Comparison of ENCODE assay signal across 35 mouse cellular contexts in the genomic region with DNA sequence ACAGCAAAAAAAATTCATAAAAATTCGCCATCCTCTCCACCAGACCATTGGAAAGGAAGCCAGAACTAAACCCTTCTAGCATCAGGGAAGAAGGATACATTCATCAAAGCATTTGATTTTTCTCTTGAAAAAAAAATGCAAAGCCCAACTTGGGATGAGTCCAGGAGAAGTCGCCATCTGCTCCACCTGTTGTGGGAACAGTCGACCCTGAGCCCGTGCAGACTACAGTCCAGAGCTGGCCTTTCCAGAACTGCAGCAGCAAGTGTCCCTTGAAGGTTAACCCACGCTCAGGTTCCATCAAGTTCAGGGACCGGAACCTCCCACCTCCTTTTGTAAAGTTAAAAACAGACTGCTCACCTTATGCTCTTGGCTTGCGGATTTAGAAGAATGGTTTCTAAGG.
"Had no signal": no experiment of that assay in that cellular context is flagged by ENCODE, and none has a peak within 500 bp of the region (broad histone marks: within the 10 kb centered on the region; RNA-seq: fewer than 3 reads in every experiment).

No protein-coding gene starts in this region.

- DNase-seq: heart, postnatal 10 days; heart, postnatal 14 days; heart, postnatal 36 days; heart, postnatal 4 days; kidney, adult 11 months; kidney, adult 18-20 months; kidney, adult 2 months; kidney, adult 8-10 months; kidney, adult 9 months; kidney, postnatal 10 days; kidney, postnatal 14 days; kidney, postnatal 25 days; kidney, postnatal 36 days; kidney, postnatal 4 days; layer of hippocampus, adult 9-11 months; layer of hippocampus, postnatal 36 days had no signal

- H3K4me3 ChIP-seq: heart, embryonic 10.5 days; heart, embryonic 12.5 days; heart, embryonic 13.5 days; heart, embryonic 15.5 days; hindbrain, embryonic 10.5 days; hindbrain, embryonic 12.5 days; hindbrain, embryonic 13.5 days; hindbrain, embryonic 15.5 days; intestine, embryonic 15.5 days; kidney, embryonic 15.5 days; layer of hippocampus, adult 2 months had no signal

- H3K9me3 ChIP-seq: heart, embryonic 10.5 days; heart, embryonic 12.5 days; heart, embryonic 13.5 days; heart, embryonic 15.5 days; hindbrain, embryonic 10.5 days; hindbrain, embryonic 12.5 days; hindbrain, embryonic 13.5 days; hindbrain, embryonic 15.5 days; intestine, embryonic 15.5 days; kidney, embryonic 15.5 days had no signal

- H3K4me2 ChIP-seq: heart, embryonic 11.5 days; heart, embryonic 12.5 days; heart, embryonic 13.5 days; heart, embryonic 15.5 days; hindbrain, embryonic 12.5 days; hindbrain, embryonic 13.5 days; hindbrain, embryonic 14.5 days; hindbrain, embryonic 15.5 days; intestine, embryonic 15.5 days; kidney, embryonic 15.5 days had no signal

- H3K27me3 ChIP-seq: intestine, embryonic 15.5 days; kidney, embryonic 15.5 days had no signal

- H3K36me3 ChIP-seq: heart, embryonic 10.5 days; heart, embryonic 12.5 days; heart, embryonic 13.5 days; heart, embryonic 15.5 days; hindbrain, embryonic 10.5 days; hindbrain, embryonic 12.5 days; hindbrain, embryonic 13.5 days; hindbrain, embryonic 15.5 days; intestine, embryonic 15.5 days; kidney, embryonic 15.5 days had no signal

- ATAC-seq: hindbrain, embryonic 16.5 days; hindbrain, postnatal 0 days; inflammation-experienced regulatory T-cells, adult 6 months; intestine, embryonic 15.5 days; intestine, embryonic 16.5 days; intestine, postnatal 0 days had no signal

- H3K9ac ChIP-seq: heart, embryonic 12.5 days; heart, embryonic 13.5 days; heart, embryonic 15.5 days; hindbrain, embryonic 12.5 days; hindbrain, embryonic 13.5 days; hindbrain, embryonic 14.5 days; hindbrain, embryonic 15.5 days; intestine, embryonic 15.5 days; kidney, embryonic 15.5 days had no signal

- H3K4me1 ChIP-seq: heart, embryonic 12.5 days; heart, embryonic 15.5 days; hindbrain, embryonic 10.5 days; hindbrain, embryonic 12.5 days; hindbrain, embryonic 13.5 days; intestine, embryonic 15.5 days had no signal

- H3K27ac ChIP-seq: heart, embryonic 10.5 days; heart, embryonic 13.5 days; heart, embryonic 15.5 days; hindbrain, embryonic 10.5 days; hindbrain, embryonic 12.5 days; hindbrain, embryonic 13.5 days; hindbrain, embryonic 14.5 days; hindbrain, embryonic 15.5 days; hindbrain, postnatal 0 days; intestine, embryonic 15.5 days; kidney, embryonic 15.5 days; kidney, postnatal 0 days; layer of hippocampus, adult 2 months had no signal
